Mouse (Mus musculus) embryonic facial prominence, embryonic 10.5 days (tissue): ENCODE measurements at regions not wholly inside any gene's neighbourhood (a gene's known extent, or its start where the extent isn't known, plus 50 kb on each side); places are given as distances from the start of the nearest gene placed in this dataset.

Experiments
- DNase-seq: peaks from one replicate; pipeline ENCODE4 v3.0.0-alpha.2; 2017; ENCODE audit warnings: low spot score
- H3K27ac ChIP-seq: fragments of 300-500 bp; sonication (generic); replicated peaks from 2 replicates; pipeline ENCODE4 v1.5.1; 2016; ENCODE audit warnings: mild to moderate bottlenecking
- H3K27me3 ChIP-seq: fragments of 300-500 bp; sonication (generic); replicated peaks from 2 replicates; pipeline ENCODE4 v1.6.1; 2016; ENCODE audit warnings: low read depth, mild to moderate bottlenecking; ENCODE audit not compliant: poor library complexity, severe bottlenecking
- H3K36me3 ChIP-seq: fragments of 300-500 bp; sonication (generic); replicated peaks from 2 replicates; pipeline ENCODE4 v1.6.1; 2016; ENCODE audit warnings: mild to moderate bottlenecking, moderate library complexity
- H3K4me1 ChIP-seq: fragments of 300-500 bp; sonication (generic); 2 replicates; pipeline ENCODE4 v1.6.1; 2016
- H3K4me3 ChIP-seq: fragments of 300-500 bp; sonication (generic); 2 replicates; pipeline ENCODE4 v1.5.1; 2016; ENCODE audit warnings: mild to moderate bottlenecking, moderate library complexity
- H3K9me3 ChIP-seq: fragments of 300-500 bp; sonication (generic); 2 replicates; pipeline ENCODE4 v1.6.1; 2016; ENCODE audit warnings: mild to moderate bottlenecking
- WGBS: fragments of 180-500 bp; shearing (Covaris S2); methylation state at CpG from one replicate; pipeline ENCODE4 v1.1.7; 2016; 5-methylcytosine and 5-hydroxymethylcytosine counted together

DNA sequence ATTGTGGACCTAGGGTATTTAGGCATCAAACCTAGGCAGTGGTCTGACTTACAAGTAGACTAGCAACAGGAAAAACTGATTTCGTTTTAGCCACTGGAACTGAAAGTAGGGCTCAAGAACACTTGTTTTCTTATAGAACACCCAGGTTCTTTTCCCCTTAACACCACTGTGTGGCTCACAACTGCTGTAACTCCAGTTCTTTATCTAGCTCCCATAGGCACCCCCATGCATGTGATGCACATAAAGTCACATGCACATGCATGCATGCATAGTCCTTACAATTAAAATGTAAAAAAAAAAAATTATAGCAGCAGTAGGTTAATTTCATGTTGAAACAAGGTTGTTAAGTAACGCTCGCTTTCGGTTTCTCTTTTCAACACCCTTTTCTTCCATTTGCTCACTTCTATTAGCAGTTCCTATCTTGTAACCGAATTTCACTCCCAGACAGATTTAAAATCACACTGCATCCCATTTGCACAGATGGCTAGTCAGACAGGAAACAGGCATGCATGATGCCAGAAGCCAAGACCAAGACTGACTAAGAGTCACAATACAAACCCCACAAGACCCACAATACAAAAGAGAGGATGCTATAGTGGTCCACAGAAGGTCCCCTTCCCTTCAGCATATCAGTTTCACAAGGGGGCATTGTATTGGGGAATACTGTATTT is 1540.3 kb upstream of the Slc10a2 start:
- WGBS, result 86% methylated on average over 5 of the region's 5 CpGs
- no peaks in the 10 kb centered on the region for H3K36me3 ChIP-seq
- no peaks in the 10 kb centered on the region for H3K9me3 ChIP-seq
- no peaks in the 10 kb centered on the region for H3K4me1 ChIP-seq
- no peaks in the 10 kb centered on the region for H3K27me3 ChIP-seq
- H3K4me3 ChIP-seq, result no peak overlapping the region
- no peak overlapping the region for H3K27ac ChIP-seq
- no peak for DNase-seq

DNA sequence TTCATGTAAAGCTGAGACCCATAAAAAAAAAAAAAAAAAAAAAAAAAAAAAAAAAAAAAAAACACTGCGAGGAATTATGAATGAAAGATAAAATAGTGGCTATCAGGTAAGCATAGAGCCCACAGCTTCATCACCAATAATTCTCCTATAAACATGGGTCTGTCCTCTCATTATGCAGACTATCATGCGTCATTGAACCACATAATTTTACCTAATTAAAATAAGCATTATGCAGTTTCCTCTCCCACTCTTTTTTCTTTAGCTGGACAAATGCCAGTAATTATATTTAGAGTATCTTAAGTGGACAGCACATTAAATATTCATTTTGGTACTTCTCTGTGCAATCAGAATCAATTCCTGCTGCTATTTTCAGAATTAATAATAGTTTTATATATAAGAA is 1539.2 kb upstream of the Slc10a2 start:
- Histone ChIP-seq H3K4me1 (no peaks in the 10 kb centered on the region), H3K27me3 (no peaks in the 10 kb centered on the region), H3K4me3 (no peak overlapping the region), H3K36me3 (no peaks in the 10 kb centered on the region), H3K9me3 (no peaks in the 10 kb centered on the region), H3K27ac (no peak overlapping the region)
- WGBS, result 84% methylated on average over 2 of the region's 2 CpGs
- no peak for DNase-seq

DNA sequence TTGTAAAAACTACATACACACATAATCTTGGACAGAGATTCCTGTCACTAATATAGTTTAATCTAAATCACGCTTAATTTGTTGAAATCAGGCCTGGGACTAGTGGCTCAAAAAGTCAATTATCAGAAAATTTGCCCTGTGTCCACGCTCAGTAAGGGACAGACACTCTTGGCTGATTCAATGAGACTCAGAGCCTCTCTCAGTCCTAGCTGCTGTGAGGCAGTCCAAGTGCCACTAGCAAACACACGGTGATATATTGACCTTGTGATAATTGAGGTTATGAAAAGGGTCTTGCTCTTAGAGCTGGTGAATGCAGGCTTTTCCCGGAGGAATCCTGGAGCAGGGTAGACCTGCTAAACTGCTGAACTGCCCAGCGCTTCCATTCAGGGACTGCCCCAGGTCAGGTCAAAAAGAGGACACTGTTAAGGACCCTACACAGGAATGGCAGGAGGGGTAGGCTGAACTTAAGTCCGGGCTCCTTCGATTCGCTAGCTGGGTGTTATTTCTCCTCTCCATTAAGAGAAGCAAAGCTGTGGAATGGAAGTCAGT is 1521.9 kb upstream of the Slc10a2 start:
- Histone ChIP-seq H3K36me3 (no peaks in the 10 kb centered on the region), H3K4me3 (no peak overlapping the region), H3K27me3 (no peaks in the 10 kb centered on the region), H3K4me1 (peaks cover 4% of the 10 kb centered on the region; the same call in 1 of the 2 replicates), H3K27ac (no peak overlapping the region), H3K9me3 (no peaks in the 10 kb centered on the region)
- WGBS, result 46% methylated on average over 8 of the region's 8 CpGs
- DNase-seq, result peak; percentile 12

DNA sequence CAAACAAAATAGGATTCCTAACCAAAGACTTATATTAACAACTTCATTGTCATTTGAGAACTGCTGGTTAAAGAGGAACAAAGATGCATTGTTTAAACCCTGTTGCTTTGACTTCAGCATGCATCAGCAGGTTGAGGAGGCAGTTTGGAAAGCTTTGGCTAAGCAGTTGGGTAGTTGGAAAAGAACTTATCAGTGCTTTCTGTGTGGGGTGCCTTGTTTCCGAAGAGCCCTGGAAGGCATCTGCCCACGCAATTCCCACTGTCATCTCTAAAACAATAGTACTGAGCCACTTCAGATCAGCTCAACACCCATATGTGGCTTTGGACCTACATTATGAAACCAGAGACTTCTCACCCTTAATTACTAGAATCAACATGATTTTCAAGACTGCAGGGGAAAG is 1503.7 kb upstream of the Slc10a2 start:
- H3K27me3 ChIP-seq, result no peaks in the 10 kb centered on the region
- H3K4me3 ChIP-seq, result no peak overlapping the region
- DNase-seq, result no peak
- H3K4me1 ChIP-seq, result peaks cover 9% of the 10 kb centered on the region
- H3K27ac ChIP-seq, result no peak overlapping the region
- whole genome bisulfite sequencing, result 51% methylated on average over 2 of the region's 2 CpGs
- H3K36me3 ChIP-seq, result no peaks in the 10 kb centered on the region
- no peaks in the 10 kb centered on the region for H3K9me3 ChIP-seq

DNA sequence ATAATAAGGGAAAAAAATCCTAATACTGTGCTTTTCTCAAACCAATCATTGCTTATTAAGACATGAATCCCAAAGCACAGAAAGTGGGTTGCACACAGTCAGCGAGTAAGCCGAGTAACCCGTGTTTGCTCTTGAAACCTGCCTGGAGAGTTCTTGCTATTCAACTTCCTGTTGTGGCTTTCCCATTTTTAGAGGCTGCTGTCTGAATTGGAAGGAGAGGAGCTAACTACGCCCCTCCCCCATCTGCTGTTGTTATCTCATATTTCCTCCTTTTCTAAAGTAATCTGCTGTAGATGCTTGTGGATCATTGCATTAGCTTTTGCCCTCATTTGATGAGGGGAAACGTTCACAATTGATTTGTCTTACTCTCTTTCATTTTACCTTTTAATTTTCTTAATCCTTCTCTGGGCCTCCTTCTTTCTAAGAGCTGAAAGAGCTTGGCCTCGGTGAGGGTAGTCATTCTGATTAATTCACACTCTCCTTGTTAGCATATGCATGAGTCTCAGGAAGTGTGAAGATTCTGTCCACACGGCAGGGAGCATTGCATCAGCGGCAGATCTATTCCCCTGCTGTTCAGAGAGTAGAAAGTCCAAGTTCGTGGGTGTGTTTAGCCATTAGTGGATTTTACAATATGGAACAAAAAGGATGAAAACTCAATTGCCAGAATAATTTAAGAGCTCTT is 1501.8 kb upstream of the Slc10a2 start:
- DNase-seq, result no peak
- Histone ChIP-seq H3K27ac (no peak overlapping the region), H3K27me3 (no peaks in the 10 kb centered on the region), H3K4me1 (peaks cover 9% of the 10 kb centered on the region), H3K9me3 (no peaks in the 10 kb centered on the region), H3K36me3 (no peaks in the 10 kb centered on the region), H3K4me3 (no peak overlapping the region)
- 37% methylated on average over 9 of the region's 9 CpGs for WGBS

DNA sequence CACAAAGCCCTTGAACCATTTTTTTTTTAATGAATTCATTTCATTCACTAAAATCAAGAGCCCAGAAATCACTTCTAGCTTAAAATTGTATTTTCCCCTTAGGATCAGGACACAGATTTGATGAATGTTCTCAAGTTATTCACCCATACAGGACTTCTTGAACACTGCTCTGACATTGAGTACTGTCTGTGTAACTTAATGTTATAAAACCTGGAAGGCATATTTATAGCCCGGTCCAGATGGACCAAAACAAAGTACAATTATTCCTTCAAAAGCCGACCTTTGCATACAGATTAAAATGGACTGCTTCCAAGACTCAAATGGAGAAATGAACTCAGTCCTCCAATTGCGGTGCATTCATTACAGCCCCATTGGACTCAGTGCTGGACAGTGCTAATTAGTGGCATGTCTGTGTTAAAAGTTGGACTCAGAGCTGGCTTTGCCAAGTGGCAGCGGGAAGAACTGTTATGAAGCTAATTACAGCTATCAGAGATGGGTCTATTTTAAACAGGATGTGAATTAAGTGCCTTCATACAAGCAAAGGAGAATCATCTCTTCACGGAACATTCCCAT is 1499.2 kb upstream of the Slc10a2 start:
- no peaks in the 10 kb centered on the region for H3K36me3 ChIP-seq
- H3K9me3 ChIP-seq, result no peaks in the 10 kb centered on the region
- peaks cover 9% of the 10 kb centered on the region for H3K4me1 ChIP-seq
- H3K27me3 ChIP-seq, result no peaks in the 10 kb centered on the region
- WGBS, result 82% methylated on average over 5 of the region's 5 CpGs
- DNase-seq, result no peak
- H3K27ac ChIP-seq, result no peak overlapping the region
- no peak overlapping the region for H3K4me3 ChIP-seq

DNA sequence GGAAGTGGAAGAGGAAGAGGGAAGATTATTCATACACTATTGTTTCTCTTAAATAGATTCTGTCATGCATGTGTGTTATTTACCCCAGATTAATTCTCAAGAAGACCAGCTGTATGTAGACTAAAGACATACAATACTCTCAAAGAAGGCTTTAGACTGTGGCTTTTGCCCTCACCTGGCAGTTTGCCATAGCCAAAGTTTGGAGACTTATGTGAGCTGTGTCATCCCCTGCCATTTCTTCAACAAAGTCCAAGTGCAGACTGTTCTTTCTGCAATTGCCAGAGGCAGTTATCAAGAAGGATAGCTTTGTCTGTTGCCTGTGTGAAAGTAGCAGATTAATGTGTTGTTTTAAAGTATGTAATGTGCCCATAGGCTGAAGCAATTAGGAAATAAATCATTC is 1485.0 kb upstream of the Slc10a2 start:
- Histone ChIP-seq H3K4me3 (no peak overlapping the region), H3K27ac (no peak overlapping the region), H3K27me3 (no peaks in the 10 kb centered on the region), H3K36me3 (no peaks in the 10 kb centered on the region), H3K9me3 (no peaks in the 10 kb centered on the region), H3K4me1 (no peaks in the 10 kb centered on the region)
- no peak for DNase-seq

DNA sequence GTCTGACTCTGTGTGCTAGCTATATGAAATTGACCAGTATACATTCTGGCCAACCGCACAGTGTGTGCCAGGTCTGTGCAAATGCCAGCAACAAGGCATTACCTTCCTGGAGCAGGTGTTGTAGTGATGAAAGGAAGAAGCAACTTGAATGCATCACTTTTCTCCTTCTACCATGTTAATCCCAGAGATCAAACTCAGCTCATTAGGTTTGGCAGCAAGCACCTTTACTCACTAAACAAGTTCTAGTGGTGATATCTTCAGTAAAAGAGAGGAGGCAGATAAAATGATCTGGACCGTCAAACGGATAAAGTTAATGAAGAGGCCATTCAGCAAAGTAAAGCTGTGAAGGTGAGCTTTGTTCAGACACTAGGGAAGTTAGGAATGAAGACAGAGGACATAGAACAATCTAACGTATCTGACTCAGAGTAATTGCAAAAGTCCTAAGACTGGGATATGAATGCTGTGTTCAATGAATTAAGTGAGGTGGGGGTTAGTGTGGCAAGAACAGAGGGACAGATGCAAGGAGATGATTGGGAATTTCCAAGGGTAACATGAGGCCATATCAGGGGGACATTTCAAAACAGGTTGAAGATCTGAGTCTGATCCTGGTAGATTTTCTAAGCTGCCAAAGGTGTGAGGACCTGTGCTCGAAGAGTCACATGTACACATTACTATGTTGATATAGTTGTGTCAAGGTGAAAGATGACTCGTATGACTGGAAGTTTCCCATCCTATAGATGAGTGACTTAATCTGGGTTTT is 1478.4 kb upstream of the Slc10a2 start:
- Histone ChIP-seq H3K36me3 (no peaks in the 10 kb centered on the region), H3K27me3 (no peaks in the 10 kb centered on the region), H3K9me3 (no peaks in the 10 kb centered on the region), H3K4me1 (no peaks in the 10 kb centered on the region), H3K27ac (no peak overlapping the region), H3K4me3 (no peak overlapping the region)
- 91% methylated on average over 6 of the region's 6 CpGs for WGBS
- no peak for DNase-seq

DNA sequence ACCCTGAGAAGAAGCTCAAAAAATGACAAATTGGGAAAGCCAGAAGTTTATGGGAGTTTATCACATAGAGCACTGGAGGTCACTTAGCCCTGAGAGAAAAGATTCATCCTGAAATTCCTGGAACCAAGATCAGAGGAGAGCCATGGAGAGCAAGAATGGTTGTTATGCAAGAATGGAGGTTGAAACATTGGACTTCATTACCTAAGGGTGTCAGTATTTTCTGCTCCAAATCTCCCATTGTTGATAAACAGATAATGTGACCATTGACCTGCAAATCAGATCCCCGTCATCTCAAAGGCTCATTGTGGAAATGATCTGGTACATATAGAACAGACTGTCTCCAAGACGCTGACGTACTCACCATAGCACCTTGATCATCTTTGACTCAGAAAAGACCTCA is 1477.6 kb upstream of the Slc10a2 start:
- 89% methylated on average over 3 of the region's 3 CpGs for WGBS

DNA sequence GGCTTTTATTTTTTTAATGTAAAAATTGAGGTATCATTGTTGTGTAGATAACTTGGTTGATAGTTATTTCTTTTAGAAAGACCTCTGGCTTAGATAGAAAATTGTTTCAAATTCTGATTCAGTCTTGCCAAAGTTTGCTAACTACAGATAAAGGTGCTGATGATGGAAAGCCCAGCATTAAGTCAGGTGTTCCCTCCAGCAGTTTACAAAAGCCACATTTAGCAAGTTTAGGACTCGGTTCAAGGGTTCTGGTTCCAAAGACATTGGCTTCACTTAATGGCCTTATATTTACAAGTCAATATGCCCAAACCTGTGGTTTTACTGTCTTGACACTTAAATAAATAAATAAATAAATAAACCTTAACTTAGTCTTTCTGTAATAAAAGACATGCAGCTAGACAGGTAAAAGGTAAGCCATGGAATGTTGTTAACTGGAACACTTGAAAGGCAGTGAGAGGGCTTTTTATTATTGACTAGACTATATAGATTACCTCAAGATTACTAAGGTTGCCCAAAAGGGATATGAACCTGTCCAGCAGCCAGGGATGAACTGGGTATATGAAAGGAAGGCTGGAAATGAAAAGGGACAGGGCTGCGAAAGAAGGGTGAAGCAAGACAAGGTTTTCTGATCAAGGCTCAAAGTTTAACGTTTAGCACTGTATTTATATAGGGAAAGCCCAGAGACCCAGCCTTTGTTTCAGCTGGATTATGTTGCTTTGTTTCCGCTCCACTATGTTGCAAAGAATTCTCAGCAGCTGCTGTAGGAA is 1472.9 kb upstream of the Slc10a2 start:
- Histone ChIP-seq H3K9me3 (no peaks in the 10 kb centered on the region), H3K36me3 (no peaks in the 10 kb centered on the region), H3K27ac (no peak overlapping the region), H3K27me3 (no peaks in the 10 kb centered on the region), H3K4me1 (no peaks in the 10 kb centered on the region), H3K4me3 (no peak overlapping the region)
- DNase-seq, result no peak
- WGBS, result 73% methylated on average over 4 of the region's 4 CpGs

More for the DNA sequence above, 1477.6 kb upstream of the Slc10a2 start:
- H3K4me1 ChIP-seq, result no peaks in the 10 kb centered on the region
- no peaks in the 10 kb centered on the region for H3K9me3 ChIP-seq
- H3K27me3 ChIP-seq, result no peaks in the 10 kb centered on the region
- DNase-seq, result no peak
- no peaks in the 10 kb centered on the region for H3K36me3 ChIP-seq
- no peak overlapping the region for H3K27ac ChIP-seq
- no peak overlapping the region for H3K4me3 ChIP-seq

DNA sequence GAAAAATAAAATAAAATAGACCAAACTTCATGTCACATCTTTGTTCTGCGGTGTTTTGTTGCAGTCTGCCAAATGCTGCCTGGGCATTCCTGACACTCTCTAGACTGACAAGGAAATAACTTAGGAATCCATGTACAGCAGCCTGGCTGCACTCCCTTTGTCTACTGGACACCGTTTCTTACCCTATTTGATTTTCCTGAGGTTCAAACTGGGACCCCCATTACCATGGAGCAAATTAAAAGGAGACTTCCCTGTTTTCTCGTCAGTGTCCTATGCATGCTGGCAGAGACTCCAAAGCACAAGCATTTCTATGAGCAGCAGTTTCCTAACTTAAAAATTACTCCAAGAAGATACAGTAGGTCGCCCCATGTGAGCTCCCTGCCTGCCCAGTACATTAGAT is 1470.1 kb upstream of the Slc10a2 start:
- Histone ChIP-seq H3K27ac (no peak overlapping the region), H3K36me3 (no peaks in the 10 kb centered on the region), H3K4me3 (no peak overlapping the region), H3K27me3 (no peaks in the 10 kb centered on the region), H3K4me1 (no peaks in the 10 kb centered on the region), H3K9me3 (no peaks in the 10 kb centered on the region)
- WGBS, result 75% methylated on average over 4 of the region's 4 CpGs
- no peak for DNase-seq

DNA sequence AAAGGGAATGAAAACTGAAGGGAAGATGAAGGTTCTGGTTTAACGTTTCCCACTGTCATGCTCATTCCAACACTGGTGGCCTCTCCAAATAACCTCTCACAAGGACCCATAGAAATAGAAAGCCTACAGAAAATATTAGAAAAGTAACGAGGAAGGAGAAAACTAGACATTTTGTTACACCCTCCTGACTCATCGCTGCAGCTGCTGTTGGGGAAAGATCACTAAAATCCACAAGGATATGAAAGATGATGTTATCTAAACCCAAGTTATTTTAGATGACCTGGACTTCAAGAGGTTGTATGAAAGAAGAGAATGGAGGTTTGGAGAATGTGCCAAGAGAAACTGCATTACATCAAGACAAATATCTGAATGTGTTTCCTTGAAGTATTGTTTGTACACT is 1468.3 kb upstream of the Slc10a2 start:
- H3K36me3 ChIP-seq, result no peaks in the 10 kb centered on the region
- no peaks in the 10 kb centered on the region for H3K9me3 ChIP-seq
- no peaks in the 10 kb centered on the region for H3K4me1 ChIP-seq
- H3K27me3 ChIP-seq, result no peaks in the 10 kb centered on the region
- DNase-seq, result no peak
- 88% methylated on average over 3 of the region's 3 CpGs for WGBS
- H3K27ac ChIP-seq, result no peak overlapping the region
- no peak overlapping the region for H3K4me3 ChIP-seq
